Mouse (Mus musculus) stomach, embryonic 14.5 days (tissue): ENCODE data around the gene Pkd2l1. TPM values are rescaled to one million over a fixed set of nuclear protein-coding genes. Genes with fewer than 3 reads are reported as not detected.

Experiments used
- ATAC-seq: fragments of 200-750 bp; cut with Nextera tagmentation; 2 replicates; pipeline ENCODE4 v1.8.0; 2017; ENCODE audit warnings: low read depth, moderate TSS enrichment; ENCODE audit not compliant: insufficient number of reproducible peaks, insufficient read depth, low FRiP score
- H3K27ac ChIP-seq: fragments of 300-500 bp; sonication (generic); 2 replicates; pipeline ENCODE4 v1.5.1; 2014; ENCODE audit warnings: mild to moderate bottlenecking, low read length, moderate library complexity, mixed read lengths
- H3K27me3 ChIP-seq: fragments of 300-500 bp; sonication (generic); 2 replicates; pipeline ENCODE4 v1.6.1; 2014; ENCODE audit warnings: low read length, control low read depth, mixed read lengths; ENCODE audit not compliant: control insufficient read depth, insufficient read depth
- H3K36me3 ChIP-seq: fragments of 300-500 bp; sonication (generic); 2 replicates; pipeline ENCODE4 v1.6.1; 2014; ENCODE audit warnings: mild to moderate bottlenecking, control low read depth, low read length, moderate library complexity, mixed read lengths; ENCODE audit not compliant: control insufficient read depth, insufficient read depth
- H3K4me1 ChIP-seq: fragments of 300-500 bp; sonication (generic); 2 replicates; pipeline ENCODE4 v1.6.1; 2014; ENCODE audit warnings: low read length, control low read depth, mixed read lengths; ENCODE audit not compliant: control insufficient read depth, insufficient read depth
- H3K4me2 ChIP-seq: fragments of 300-500 bp; sonication (generic); replicated peaks from 2 replicates; pipeline ENCODE4 v1.6.1; 2014; ENCODE audit warnings: low read depth, low read length, control low read depth
- H3K4me3 ChIP-seq: fragments of 300-500 bp; sonication (generic); 2 replicates; pipeline ENCODE4 v1.5.1; 2014; ENCODE audit warnings: low read depth, low read length, control low read depth
- H3K9ac ChIP-seq: fragments of 300-500 bp; sonication (generic); replicated peaks from 2 replicates; pipeline ENCODE4 v1.6.1; 2014; ENCODE audit warnings: low read depth, mild to moderate bottlenecking, control low read depth, low read length, moderate library complexity, mixed read lengths
- H3K9me3 ChIP-seq: fragments of 300-500 bp; sonication (generic); 2 replicates; pipeline ENCODE4 v1.6.1; 2016; ENCODE audit warnings: low read depth, low read length, control low read depth; ENCODE audit not compliant: control insufficient read depth
- WGBS: fragments of 180-500 bp; shearing (Covaris S2); extraction: QIAGEN DNeasy Blood & Tissue Kit; methylation state at CpG from one replicate; pipeline ENCODE4 v1.1.7; 2014; 5-methylcytosine and 5-hydroxymethylcytosine counted together
- polyA plus RNA-seq: library from polyadenylated mRNA; unstranded; fragments of >200 nt; fragmentation: Nextera tagmentation; extraction: Ambion mirVana; gene quantifications from 2 replicates; pipeline ENCODE4 v1.2.1, GENCODE M21; 2014

The Pkd2l1 gene
- polyA plus RNA-seq, 1 experiment from 2014 or later = not detected

DNA sequence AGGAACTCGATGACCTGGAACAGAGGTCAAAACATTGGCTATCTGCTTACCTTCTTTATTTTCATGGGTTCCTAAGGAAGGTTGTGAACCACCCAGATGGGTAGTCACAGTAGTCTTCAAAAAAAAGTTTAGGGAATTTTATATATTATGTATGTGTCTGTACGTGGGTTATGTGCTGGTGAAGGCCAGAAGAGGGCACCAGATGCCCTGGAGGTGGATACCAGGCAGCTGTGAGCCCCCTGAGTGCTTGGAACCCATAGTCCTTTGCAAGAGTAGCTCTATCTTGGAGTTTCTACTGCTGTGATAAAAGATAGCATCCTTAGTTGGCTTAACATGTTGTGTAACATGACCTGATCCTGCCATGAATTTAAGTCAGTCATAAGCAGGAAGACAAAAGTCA is 14.8 kb upstream of the Pkd2l1 start:
- H3K27ac ChIP-seq = no peak overlapping the region
- no peaks in the 10 kb centered on the region for H3K36me3 ChIP-seq
- no peak overlapping the region for H3K4me2 ChIP-seq
- no peak overlapping the region for H3K4me3 ChIP-seq
- H3K4me1 ChIP-seq = no peaks in the 10 kb centered on the region
- H3K9ac ChIP-seq = no peak overlapping the region
- no peaks in the 10 kb centered on the region for H3K9me3 ChIP-seq
- ATAC-seq = no peak
- no peaks in the 10 kb centered on the region for H3K27me3 ChIP-seq
- WGBS = 65% methylated on average over 2 of the region's 2 CpGs

DNA sequence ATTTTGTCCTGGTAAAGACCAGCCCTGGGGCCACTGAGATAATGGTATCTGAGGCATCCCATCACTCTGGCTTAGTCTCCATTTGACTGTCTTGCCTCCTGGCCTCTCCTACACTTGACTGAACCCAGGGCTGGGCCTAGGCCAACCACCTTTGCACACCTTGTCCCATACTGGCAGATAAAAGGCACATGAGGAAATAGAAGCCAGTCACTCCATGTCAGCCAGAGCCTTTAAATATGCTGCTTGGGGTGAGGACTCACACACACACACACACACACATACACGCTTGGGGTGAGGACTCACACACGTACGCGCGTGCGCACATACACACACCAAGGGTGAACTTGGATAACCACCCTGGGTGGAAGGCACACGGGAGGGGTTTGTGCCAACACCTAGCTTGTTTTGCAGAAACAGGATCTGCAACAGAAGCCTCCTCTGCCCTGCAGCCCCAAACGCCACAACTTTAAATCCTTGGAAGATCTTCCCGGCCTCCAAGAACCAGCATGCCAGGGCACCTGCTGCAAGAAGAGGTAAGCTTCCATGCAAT is 10.8 kb upstream of the Pkd2l1 start, which contains the start of gene Scd3:
Gene Scd3 (plus strand): TSS at position 255 of the 550 bp plus-strand sequence.
- no peak for ATAC-seq
- H3K9ac ChIP-seq = no peak within 1 kb of the TSS
- H3K4me2 ChIP-seq = no peak within 1 kb of the TSS
- 90% methylated on average over 9 of the region's 9 CpGs for WGBS
- H3K36me3 ChIP-seq = no peaks in the 10 kb centered on the region
- H3K9me3 ChIP-seq = no peaks in the 10 kb centered on the region
- no peaks in the 10 kb centered on the region for H3K4me1 ChIP-seq
- H3K27ac ChIP-seq = no peak within 1 kb of the TSS
- H3K4me3 ChIP-seq = no peak within 1 kb of the TSS
- H3K27me3 ChIP-seq = no peaks in the 10 kb centered on the region

DNA sequence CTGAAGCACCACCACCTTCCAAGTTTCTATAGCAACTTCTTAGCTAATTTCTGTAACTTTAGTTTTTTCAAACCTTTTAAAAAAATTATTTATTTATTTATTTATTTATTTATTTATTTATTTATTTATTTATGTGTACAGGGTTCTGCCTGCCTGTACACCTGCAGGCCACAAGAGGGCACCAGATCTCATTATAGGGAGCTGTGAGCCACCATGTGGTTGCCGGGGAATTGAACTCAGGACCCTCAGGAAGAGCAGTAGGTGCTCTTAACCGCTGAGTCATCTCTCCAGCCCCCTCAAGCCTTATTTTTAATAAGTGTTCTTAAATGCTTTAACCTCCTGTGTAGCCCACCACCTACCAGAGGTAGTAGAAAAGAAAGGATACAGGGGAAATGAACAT is 6.7 kb upstream of the Pkd2l1 start:
- no peaks in the 10 kb centered on the region for H3K9me3 ChIP-seq
- H3K27me3 ChIP-seq = no peaks in the 10 kb centered on the region
- H3K4me1 ChIP-seq = no peaks in the 10 kb centered on the region
- no peak overlapping the region for H3K4me3 ChIP-seq
- no peaks in the 10 kb centered on the region for H3K36me3 ChIP-seq
- no peak overlapping the region for H3K4me2 ChIP-seq
- 77% methylated on average over 2 of the region's 2 CpGs for WGBS
- H3K9ac ChIP-seq = no peak overlapping the region
- no peak overlapping the region for H3K27ac ChIP-seq
- ATAC-seq = no peak

DNA sequence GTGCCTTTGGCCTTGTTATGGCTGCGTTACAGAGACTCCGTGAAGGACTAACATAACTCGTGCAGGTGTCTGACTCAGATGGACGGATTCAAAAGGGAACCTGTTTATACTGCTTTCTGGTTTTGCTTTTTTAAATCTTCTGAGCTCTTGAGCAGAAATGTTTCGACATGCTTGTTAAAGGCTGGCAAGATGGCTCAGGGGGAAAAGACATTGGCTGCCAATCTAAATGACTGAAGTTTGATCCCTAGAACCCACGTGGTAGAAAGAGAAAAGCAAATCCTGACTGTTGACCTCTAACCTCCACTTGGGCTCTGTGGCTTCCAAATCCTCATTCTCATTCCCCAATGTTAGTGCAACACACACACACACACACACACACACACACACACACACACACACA is 6.3 kb upstream of the Pkd2l1 start:
- ATAC-seq = no peak
- WGBS = 87% methylated on average over 6 of the region's 6 CpGs
- no peaks in the 10 kb centered on the region for H3K36me3 ChIP-seq
- no peaks in the 10 kb centered on the region for H3K9me3 ChIP-seq
- H3K27ac ChIP-seq = no peak overlapping the region
- no peak overlapping the region for H3K9ac ChIP-seq
- H3K27me3 ChIP-seq = no peaks in the 10 kb centered on the region
- H3K4me3 ChIP-seq = no peak overlapping the region
- H3K4me1 ChIP-seq = no peaks in the 10 kb centered on the region
- H3K4me2 ChIP-seq = no peak overlapping the region

DNA sequence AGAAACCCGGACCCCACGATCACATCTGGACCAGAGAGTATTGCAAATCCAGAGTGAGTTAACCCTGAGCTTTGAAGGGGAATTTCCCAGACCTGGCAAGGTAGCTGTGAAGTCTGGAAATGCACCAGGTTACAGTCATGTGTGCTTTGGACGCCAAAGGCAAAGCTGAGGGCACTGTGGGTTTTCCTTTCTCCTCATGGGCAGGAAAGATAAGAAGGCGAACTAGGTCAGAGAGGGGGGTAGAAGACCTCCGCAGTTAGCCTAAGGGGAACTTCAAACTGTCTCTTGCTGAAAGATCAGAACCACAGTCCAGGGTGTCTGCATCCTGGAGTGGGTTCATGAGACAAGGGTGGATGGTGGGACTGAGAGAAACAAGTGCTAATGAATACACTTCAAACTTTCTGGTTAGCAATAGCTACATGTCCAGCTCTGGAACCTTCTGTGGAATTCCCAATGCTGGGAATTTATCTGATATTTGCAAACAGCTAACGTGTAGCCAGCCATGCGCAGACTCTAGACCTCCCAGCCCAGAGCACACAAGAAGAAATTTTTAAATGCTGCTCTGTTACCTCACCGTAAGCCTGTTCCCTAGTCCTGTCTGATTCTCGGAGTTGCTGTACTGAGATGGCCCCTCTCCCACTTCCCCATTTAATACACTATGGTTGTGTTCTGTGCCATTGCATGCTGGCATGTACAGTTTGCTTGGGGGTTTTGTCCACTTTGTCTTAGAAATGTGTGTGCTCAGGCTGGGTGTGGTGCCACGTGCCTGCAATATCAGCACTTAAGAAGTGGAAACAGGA is 5.0 kb upstream of the Pkd2l1 start:
- Histone ChIP-seq H3K4me2 (no peak overlapping the region), H3K4me3 (no peak overlapping the region), H3K9me3 (no peaks in the 10 kb centered on the region), H3K4me1 (no peaks in the 10 kb centered on the region), H3K27me3 (no peaks in the 10 kb centered on the region), H3K9ac (no peak overlapping the region), H3K27ac (no peak overlapping the region), H3K36me3 (no peaks in the 10 kb centered on the region)
- ATAC-seq = no peak
- WGBS = 86% methylated on average over 10 of the region's 10 CpGs

DNA sequence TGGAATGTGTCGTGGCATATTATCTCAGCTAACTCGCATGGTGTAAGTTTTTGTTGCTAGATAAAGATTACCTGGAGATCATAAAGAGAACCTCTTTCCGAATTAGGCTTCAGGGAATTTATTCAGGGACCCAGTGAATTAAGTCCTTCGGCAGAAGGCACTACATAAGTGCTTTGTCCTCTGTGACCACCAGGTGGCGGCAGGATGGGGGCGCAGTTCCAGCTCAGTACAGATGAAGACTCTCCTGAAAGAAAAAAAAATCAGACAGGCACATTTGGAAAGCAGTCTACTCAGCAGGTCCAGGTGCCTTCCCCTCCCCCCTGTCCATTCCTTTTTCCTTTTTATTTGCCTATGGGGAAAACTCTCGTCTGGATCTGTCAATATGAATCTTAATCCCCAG is 2.9 kb upstream of the Pkd2l1 start:
- no peak for ATAC-seq
- Histone ChIP-seq H3K4me3 (no peak overlapping the region), H3K36me3 (no peaks in the 10 kb centered on the region), H3K4me1 (no peaks in the 10 kb centered on the region), H3K27me3 (no peaks in the 10 kb centered on the region), H3K9ac (no peak overlapping the region), H3K9me3 (no peaks in the 10 kb centered on the region), H3K4me2 (no peak overlapping the region), H3K27ac (no peak overlapping the region)
- 21% methylated on average over 7 of the region's 7 CpGs for WGBS

DNA sequence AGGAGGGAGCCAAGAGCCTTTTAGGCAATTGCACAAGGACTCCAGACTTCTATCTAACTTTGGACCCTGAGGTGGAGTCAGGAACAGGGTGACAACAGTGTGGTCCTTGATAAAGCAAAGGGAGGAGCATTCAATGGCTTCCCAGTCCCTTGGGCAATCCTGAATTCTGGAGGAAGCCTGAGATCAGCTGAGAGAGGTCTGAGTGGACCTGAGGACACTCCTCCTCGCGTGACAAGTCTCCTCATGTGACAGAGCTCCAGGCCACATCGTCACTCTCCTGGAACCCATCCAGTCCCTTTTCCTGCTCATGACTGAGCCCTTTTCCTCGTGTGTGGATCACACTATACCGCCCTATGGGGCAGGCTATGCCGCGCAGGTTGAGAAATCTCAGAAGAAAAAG is 1.7 kb upstream of the Pkd2l1 start:
- 81% methylated on average over 7 of the region's 7 CpGs for WGBS
- ATAC-seq = no peak

DNA sequence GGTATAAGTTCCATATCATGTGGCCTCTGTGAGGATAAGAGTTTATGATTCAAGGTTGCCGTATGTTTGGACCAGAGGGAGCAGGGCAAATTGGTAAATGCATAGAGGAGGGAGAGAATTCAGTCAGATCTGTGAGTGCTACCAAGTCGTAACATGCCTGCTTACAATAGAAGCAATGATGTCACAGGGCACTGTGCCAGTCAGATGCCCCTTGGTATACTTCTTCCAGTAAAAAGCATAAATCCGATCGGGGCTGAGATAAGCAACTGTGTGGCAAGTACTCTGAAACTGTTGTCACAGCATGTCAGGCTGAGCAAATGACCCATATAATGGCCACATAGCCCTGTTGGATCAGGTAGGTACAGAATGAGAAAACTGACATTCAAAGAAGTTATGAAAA is 3.2 kb downstream of the Pkd2l1 start:
- Histone ChIP-seq H3K27me3 (no peaks in the 10 kb centered on the region), H3K27ac (no peak overlapping the region), H3K4me1 (no peaks in the 10 kb centered on the region), H3K4me2 (no peak overlapping the region), H3K9me3 (no peaks in the 10 kb centered on the region), H3K4me3 (no peak overlapping the region), H3K36me3 (no peaks in the 10 kb centered on the region), H3K9ac (no peak overlapping the region)
- ATAC-seq = no peak
- WGBS = 81% methylated on average over 4 of the region's 4 CpGs

More for the DNA sequence above, 1.7 kb upstream of the Pkd2l1 start:
- no peak overlapping the region for H3K9ac ChIP-seq
- no peak overlapping the region for H3K4me2 ChIP-seq
- no peaks in the 10 kb centered on the region for H3K36me3 ChIP-seq
- H3K4me1 ChIP-seq = no peaks in the 10 kb centered on the region
- no peak overlapping the region for H3K4me3 ChIP-seq
- H3K9me3 ChIP-seq = no peaks in the 10 kb centered on the region
- no peaks in the 10 kb centered on the region for H3K27me3 ChIP-seq
- H3K27ac ChIP-seq = no peak overlapping the region

DNA sequence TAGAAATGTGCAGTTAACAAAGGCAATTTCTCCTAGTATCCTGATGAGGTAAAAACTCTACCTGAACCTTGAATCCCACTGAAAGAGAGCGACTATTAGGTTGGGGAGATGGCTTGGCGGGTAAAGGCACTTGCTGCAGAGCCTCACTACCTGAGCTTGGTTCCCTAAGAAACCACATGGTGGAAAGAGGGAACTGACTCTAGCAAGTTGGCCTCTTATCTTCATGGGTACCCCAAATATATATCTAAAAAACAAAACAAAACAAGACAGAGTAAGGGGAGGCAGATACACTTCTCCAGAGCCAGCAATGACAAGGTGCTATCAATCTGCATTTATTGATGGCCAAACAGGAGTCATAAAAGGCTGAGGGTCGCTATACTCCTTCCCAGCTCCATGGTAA is 8.3 kb downstream of the Pkd2l1 start:
- no peaks in the 10 kb centered on the region for H3K9me3 ChIP-seq
- H3K27me3 ChIP-seq = no peaks in the 10 kb centered on the region
- ATAC-seq = no peak
- H3K4me1 ChIP-seq = no peaks in the 10 kb centered on the region
- no peak overlapping the region for H3K4me3 ChIP-seq
- no peak overlapping the region for H3K27ac ChIP-seq
- no peaks in the 10 kb centered on the region for H3K36me3 ChIP-seq
- H3K9ac ChIP-seq = no peak overlapping the region
- WGBS = 69% methylated on average over 3 of the region's 3 CpGs
- no peak overlapping the region for H3K4me2 ChIP-seq
